30 mouse cellular contexts compared by ENCODE assay signal in genomic region chr3:154082961-154083360, GRCm38 (mm10).
A peak's percentile ranks its signal among the peaks of the same experiment; 100 is the strongest.
DNase-seq lines count a peak whose midpoint lies in the region; ATAC-seq and TF ChIP-seq lines count a peak whose summit lies in the region.
"Had no signal": no experiment of that assay in that cellular context is flagged by ENCODE, and none has a peak within 500 bp of the region (broad histone marks: within the 10 kb centered on the region; RNA-seq: fewer than 3 reads in every experiment).

No protein-coding gene starts in this region.

- peak; percentile 47 for ATAC-seq in forebrain, embryonic 14.5 days
- ATAC-seq in forebrain, embryonic 16.5 days = no peak
- ATAC-seq in forebrain, postnatal 0 days = no peak
- peak; percentile 40; the same call in 1 of the 2 replicates for ATAC-seq in midbrain, embryonic 15.5 days (replicated peaks)
- ATAC-seq: intestine, postnatal 0 days had no signal

- no peak overlapping the region for H3K9ac ChIP-seq in forebrain, embryonic 14.5 days (ENCODE audit: low read length)
- no peak overlapping the region for H3K9ac ChIP-seq in forebrain, embryonic 16.5 days (replicated peaks; ENCODE audit: low read depth, low read length)
- H3K9ac ChIP-seq in forebrain, postnatal 0 days = no peak overlapping the region
- no peak overlapping the region for H3K9ac ChIP-seq in midbrain, embryonic 15.5 days
- H3K9ac ChIP-seq: embryonic facial prominence, embryonic 15.5 days; heart, embryonic 13.5 days; hindbrain, embryonic 14.5 days; limb, embryonic 15.5 days; liver, embryonic 13.5 days; neural tube, embryonic 12.5 days had no signal

- no peak for DNase-seq in forebrain, embryonic 14.5 days (ENCODE audit: low spot score)
- DNase-seq in R1 (ENCODE audit: low read depth, low spot score) = peak; percentile 19
- no peak for DNase-seq in forebrain, postnatal 0 days
- no peak for DNase-seq in kidney, postnatal 25 days
- DNase-seq in cerebellum, adult 8-10 months = no peak
- DNase-seq: adrenal gland, postnatal 36 days; cerebellum, adult 2 months; cerebellum, postnatal 25 days; gastrocnemius, postnatal 36 days; heart, adult 2 months; heart, postnatal 10 days; kidney, postnatal 36 days; layer of hippocampus, postnatal 36 days; left cerebral cortex, postnatal 4 days; liver, embryonic 13.5 days; lung, adult 2 months; lung, postnatal 10 days; thymus, adult 2 months; thymus, postnatal 36 days had no signal

- peak overlapping the region; percentile 29; the same call in 1 of the 2 replicates for H3K27ac ChIP-seq in forebrain, embryonic 14.5 days (ENCODE audit: low read depth, low read length)
- H3K27ac ChIP-seq in forebrain, embryonic 16.5 days (ENCODE audit: low read length) = no peak overlapping the region
- no peak overlapping the region for H3K27ac ChIP-seq in forebrain, postnatal 0 days (ENCODE audit: low read depth, low read length)
- H3K27ac ChIP-seq in midbrain, embryonic 15.5 days = peak overlapping the region; percentile 31
- H3K27ac ChIP-seq: embryonic facial prominence, embryonic 10.5 days; embryonic facial prominence, embryonic 15.5 days; heart, adult 2 months; heart, embryonic 13.5 days; hindbrain, embryonic 14.5 days; limb, embryonic 15.5 days; liver, embryonic 13.5 days; macrophage; neural tube, embryonic 12.5 days had no signal

- H3K9me3 ChIP-seq in forebrain, embryonic 14.5 days (replicated peaks; ENCODE audit: control insufficient read depth, low read length) = no peaks in the 10 kb centered on the region
- no peaks in the 10 kb centered on the region for H3K9me3 ChIP-seq in forebrain, embryonic 16.5 days (ENCODE audit: control insufficient read depth, low read length)
- H3K9me3 ChIP-seq in forebrain, postnatal 0 days (ENCODE audit: low read length) = no peaks in the 10 kb centered on the region
- H3K9me3 ChIP-seq in midbrain, embryonic 15.5 days = no peaks in the 10 kb centered on the region
- H3K9me3 ChIP-seq: embryonic facial prominence, embryonic 10.5 days; embryonic facial prominence, embryonic 15.5 days; heart, embryonic 13.5 days; limb, embryonic 15.5 days; liver, embryonic 13.5 days; neural tube, embryonic 12.5 days had no signal

- H3K36me3 ChIP-seq in forebrain, embryonic 14.5 days (ENCODE audit: control insufficient read depth, insufficient read depth, low read length) = no peaks in the 10 kb centered on the region
- no peaks in the 10 kb centered on the region for H3K36me3 ChIP-seq in forebrain, embryonic 16.5 days (ENCODE audit: control insufficient read depth, insufficient read depth)
- no peaks in the 10 kb centered on the region for H3K36me3 ChIP-seq in forebrain, postnatal 0 days (ENCODE audit: insufficient read depth)
- no peaks in the 10 kb centered on the region for H3K36me3 ChIP-seq in midbrain, embryonic 15.5 days (replicated peaks)
- H3K36me3 ChIP-seq: embryonic facial prominence, embryonic 10.5 days; embryonic facial prominence, embryonic 15.5 days; heart, embryonic 13.5 days; limb, embryonic 15.5 days; liver, embryonic 13.5 days; neural tube, embryonic 12.5 days had no signal

- TF ChIP-seq CTCF in forebrain, postnatal 0 days (IDR thresholded peaks at IDR 0.05; ENCODE audit: low read depth) = 0 out of 2 replicates have a peak, but pooled peaks have one; percentile 3

- H3K27me3 ChIP-seq in forebrain, embryonic 14.5 days (replicated peaks; ENCODE audit: control insufficient read depth, insufficient read depth, low read length) = no peaks in the 10 kb centered on the region
- no peaks in the 10 kb centered on the region for H3K27me3 ChIP-seq in forebrain, embryonic 16.5 days (replicated peaks; ENCODE audit: control insufficient read depth, insufficient read depth, low read length)
- H3K27me3 ChIP-seq in forebrain, postnatal 0 days (ENCODE audit: insufficient read depth, low read length) = no peaks in the 10 kb centered on the region
- no peaks in the 10 kb centered on the region for H3K27me3 ChIP-seq in midbrain, embryonic 15.5 days (replicated peaks)
- H3K27me3 ChIP-seq: heart, embryonic 13.5 days; limb, embryonic 15.5 days; neural tube, embryonic 12.5 days had no signal

- 57% methylated on average over 7 of the region's 7 CpGs for WGBS in forebrain, embryonic 14.5 days
- WGBS in forebrain, embryonic 16.5 days = 55% methylated on average over 7 of the region's 7 CpGs
- 61% methylated on average over 7 of the region's 7 CpGs for WGBS in forebrain, postnatal 0 days
- 57% methylated on average over 7 of the region's 7 CpGs for WGBS in midbrain, embryonic 15.5 days

- peaks cover 15% of the 10 kb centered on the region for H3K4me1 ChIP-seq in forebrain, embryonic 14.5 days (ENCODE audit: control insufficient read depth, insufficient read depth, low read length)
- H3K4me1 ChIP-seq in forebrain, embryonic 16.5 days (replicated peaks; ENCODE audit: control insufficient read depth, insufficient read depth, low read length) = peaks cover 12% of the 10 kb centered on the region
- 0 out of 2 replicates have a peak, but pooled peaks cover 2% of the 10 kb centered on the region for H3K4me1 ChIP-seq in forebrain, postnatal 0 days (ENCODE audit: insufficient read depth)
- peaks cover 22% of the 10 kb centered on the region for H3K4me1 ChIP-seq in midbrain, embryonic 15.5 days
- H3K4me1 ChIP-seq: embryonic facial prominence, embryonic 15.5 days; heart, embryonic 13.5 days; limb, embryonic 15.5 days; neural tube, embryonic 12.5 days had no signal

- no peak overlapping the region for H3K4me2 ChIP-seq in forebrain, embryonic 14.5 days (ENCODE audit: low read length)
- H3K4me2 ChIP-seq in forebrain, embryonic 16.5 days (ENCODE audit: low read length) = no peak overlapping the region
- no peak overlapping the region for H3K4me2 ChIP-seq in forebrain, postnatal 0 days (ENCODE audit: low read depth)
- H3K4me2 ChIP-seq in midbrain, embryonic 15.5 days = no peak overlapping the region
- H3K4me2 ChIP-seq: embryonic facial prominence, embryonic 15.5 days; heart, embryonic 13.5 days; limb, embryonic 15.5 days; liver, embryonic 13.5 days; neural tube, embryonic 12.5 days had no signal

- H3K4me3 ChIP-seq in forebrain, embryonic 14.5 days (ENCODE audit: low read depth, low read length) = no peak overlapping the region
- no peak overlapping the region for H3K4me3 ChIP-seq in forebrain, embryonic 16.5 days (replicated peaks; ENCODE audit: low read length)
- H3K4me3 ChIP-seq in forebrain, postnatal 0 days (ENCODE audit: low read depth, low read length) = no peak overlapping the region
- H3K4me3 ChIP-seq in midbrain, embryonic 15.5 days = no peak overlapping the region
- H3K4me3 ChIP-seq: embryonic facial prominence, embryonic 10.5 days; embryonic facial prominence, embryonic 15.5 days; heart, adult 2 months; heart, embryonic 13.5 days; limb, embryonic 15.5 days; liver, embryonic 13.5 days; myocyte; neural tube, embryonic 12.5 days had no signal

Comparison
In these comparisons a context has a peak if more than half of its experiments do, and no peak if none do; other contexts are left out.
1. ATAC-seq: peak in forebrain, embryonic 14.5 days (single experiment) and midbrain, embryonic 15.5 days (single experiment); none in forebrain, embryonic 16.5 days (single experiment) and forebrain, postnatal 0 days (single experiment).
2. H3K27ac ChIP-seq: peak in forebrain, embryonic 14.5 days (single experiment) and midbrain, embryonic 15.5 days (single experiment); none in forebrain, embryonic 16.5 days (single experiment) and forebrain, postnatal 0 days (single experiment).